Mouse (Mus musculus): ENCODE results near the gene Crb1. TPM values are rescaled to one million over a fixed set of nuclear protein-coding genes. Genes with fewer than 3 reads are reported as not detected.

Gene Crb1
- total RNA-seq, 4 experiments from 2014 or later: 0.22 to 1.1 (median 0.62) TPM

- DNase-seq (ENCODE audit: low spot score): no peak
Observed at GRCm38 (mm10) chr1:139224309-139224949, 152.5 kb downstream of the Crb1 start.

DNA sequence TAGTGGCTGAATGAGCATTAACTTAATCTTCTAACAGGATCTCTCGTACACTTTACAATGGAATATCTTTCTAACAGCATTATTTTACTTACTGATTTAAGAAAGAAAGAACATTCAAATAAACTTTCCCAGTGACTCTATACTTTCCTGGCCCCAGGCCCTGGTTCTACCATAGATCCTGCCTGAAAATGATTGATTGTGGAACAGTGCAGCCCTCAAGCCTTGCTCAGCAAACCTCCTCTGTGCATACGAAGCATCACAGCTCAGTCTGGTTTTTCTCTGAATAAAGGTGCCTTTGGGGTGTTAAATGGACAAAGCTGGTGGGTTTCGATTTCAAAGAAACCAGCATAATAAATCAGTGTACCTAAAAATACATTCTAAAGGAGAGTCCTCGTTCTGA is 153.1 kb downstream of the Crb1 start:
- no peak for DNase-seq (ENCODE audit: low spot score)

GRCm38 (mm10) chr1:139215311-139215710 is 161.6 kb downstream of the Crb1 start:
- no peak for DNase-seq (ENCODE audit: low spot score)

DNA sequence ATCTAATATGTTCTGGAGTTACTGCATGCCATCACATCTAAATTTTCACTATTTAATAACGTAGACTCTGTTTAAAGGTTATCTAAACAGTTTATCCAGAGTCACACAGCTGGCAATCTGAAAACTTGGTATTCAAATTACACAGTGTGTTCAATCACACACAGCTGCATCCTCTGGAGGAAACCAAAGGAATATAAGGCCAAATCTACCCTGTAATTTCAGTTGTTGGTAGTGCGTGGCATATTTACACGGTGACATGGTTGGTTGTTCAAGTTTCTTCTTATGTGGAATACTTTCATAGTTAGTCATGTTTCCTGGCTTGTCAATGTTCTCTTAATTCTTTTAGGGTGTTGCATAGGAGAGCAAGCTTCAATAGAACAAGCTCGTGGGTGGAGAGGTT is 166.4 kb downstream of the Crb1 start:
- DNase-seq (ENCODE audit: low spot score): no peak

- no peak for DNase-seq (ENCODE audit: low spot score)
Observed at GRCm38 (mm10) chr1:139209796-139210195, 167.1 kb downstream of the Crb1 start.

DNA sequence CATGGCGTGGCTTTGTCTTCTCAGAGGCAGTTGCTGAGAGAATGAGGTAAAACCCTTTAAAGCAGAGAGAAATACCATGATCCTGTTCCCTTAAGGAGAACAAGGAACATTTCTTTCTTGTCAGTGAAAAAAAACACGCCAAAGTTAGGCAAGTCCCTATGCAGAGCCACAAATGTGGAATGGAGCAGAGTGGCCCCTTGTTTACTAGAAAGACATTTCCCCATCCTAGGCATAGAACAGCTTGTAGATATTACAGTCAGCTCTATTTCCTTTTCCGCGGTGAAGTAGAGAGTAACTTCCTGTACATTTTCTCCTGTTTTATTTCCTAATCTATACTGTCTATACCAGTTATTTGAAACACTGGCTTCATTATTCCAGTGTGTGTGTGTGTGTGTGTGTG is 170.6 kb downstream of the Crb1 start:
- DNase-seq (ENCODE audit: low spot score): no peak

DNA sequence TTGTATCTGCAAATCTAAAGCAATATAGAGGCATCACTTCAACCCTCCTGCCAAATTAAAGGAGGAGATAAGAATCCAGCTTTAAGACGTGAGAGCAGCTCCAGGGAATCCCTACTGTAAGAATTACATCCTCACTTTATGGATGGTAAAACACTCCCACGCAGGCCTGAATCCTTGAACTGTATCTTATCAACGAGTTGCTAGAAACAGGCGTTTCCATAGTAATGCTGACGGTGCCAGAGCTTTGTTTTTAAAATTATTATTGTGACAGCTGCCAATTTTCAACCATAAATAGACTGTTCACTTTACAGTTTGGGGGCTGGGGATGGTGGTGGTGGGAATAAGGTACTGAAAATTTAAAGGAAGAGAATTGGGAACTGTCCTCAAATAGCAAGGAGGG is 173.9 kb downstream of the Crb1 start:
- DNase-seq (ENCODE audit: low spot score): no peak

- no peak for DNase-seq (ENCODE audit: low spot score)
Observed at GRCm38 (mm10) chr1:139194428-139195028, 182.4 kb downstream of the Crb1 start.

DNA sequence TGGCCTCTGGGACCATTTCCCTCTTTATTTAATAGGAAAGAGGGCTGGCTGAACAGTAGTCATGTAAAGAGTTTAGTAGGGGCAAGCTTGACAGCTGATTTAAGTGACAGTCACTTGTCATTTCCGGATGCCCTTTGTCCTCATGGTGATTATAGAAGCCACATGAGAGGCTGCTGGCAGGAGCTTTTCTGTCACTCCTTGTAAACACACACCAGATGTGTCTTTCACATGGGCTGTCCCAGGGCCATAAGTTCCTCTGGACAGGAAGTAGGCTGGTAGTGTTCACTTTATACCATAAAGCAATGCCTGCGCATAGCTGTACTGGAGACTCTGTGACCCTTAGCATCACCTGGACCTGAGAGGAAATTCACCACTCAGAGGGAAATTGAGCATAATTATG is 182.9 kb downstream of the Crb1 start:
- no peak for DNase-seq (ENCODE audit: low spot score)

GRCm38 (mm10) chr1:139192635-139193034 is 184.3 kb downstream of the Crb1 start:
- DNase-seq (ENCODE audit: low spot score): no peak

DNA sequence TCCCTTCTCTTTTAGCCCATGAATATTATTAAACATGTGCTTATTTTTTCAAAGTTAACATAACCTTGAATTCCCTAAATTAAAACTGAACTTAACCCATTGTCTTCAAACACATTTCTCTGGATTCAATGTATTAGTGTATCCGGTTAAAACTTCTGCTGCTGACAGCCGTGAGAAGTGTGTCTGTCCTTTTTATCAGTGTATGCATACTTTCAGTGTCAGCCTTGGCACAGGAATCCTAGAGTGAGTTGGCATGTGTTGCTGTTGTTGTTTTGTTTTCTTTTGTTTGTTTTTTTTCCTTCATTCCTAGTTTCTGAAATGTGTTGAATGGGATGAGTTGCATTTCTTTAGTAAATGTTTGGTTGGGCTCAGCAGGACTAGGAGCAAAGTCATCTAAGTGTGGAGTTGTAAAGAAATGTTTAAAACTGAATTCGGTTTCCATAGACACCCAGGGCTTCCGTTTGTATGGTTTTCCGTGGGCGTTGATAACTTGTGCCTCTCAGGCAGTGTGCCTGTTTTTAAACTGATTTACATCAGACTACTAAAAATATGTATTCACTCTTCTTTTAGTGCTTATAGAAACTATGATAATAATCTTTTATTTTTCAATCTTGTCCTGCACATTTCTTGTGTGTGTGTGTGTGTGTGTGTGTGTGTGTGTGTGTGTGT is 196.3 kb downstream of the Crb1 start:
- no peak for DNase-seq (ENCODE audit: low spot score)

DNA sequence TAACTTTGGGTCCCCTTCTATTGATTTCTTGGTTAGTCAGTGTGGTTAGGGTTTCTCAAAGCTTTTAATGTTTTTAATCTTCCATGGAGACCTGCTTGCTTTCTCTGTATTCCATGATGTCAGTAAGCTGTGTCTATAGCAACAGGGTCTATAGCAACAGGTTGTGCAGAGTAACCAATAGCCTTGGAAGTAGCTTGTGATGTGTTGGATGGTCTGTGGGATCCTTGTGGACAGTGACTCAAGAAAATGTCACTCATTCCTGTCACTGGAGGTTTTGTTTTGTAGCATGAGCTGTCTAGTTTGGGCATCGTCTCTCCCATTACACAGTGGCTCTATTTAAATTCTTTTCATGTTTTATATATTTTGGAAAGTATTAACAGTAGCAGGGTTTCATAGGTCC is 197.2 kb downstream of the Crb1 start:
- DNase-seq (ENCODE audit: low spot score): no peak

- DNase-seq (ENCODE audit: low spot score): no peak
Observed at GRCm38 (mm10) chr1:139174058-139174832, 202.7 kb downstream of the Crb1 start.

GRCm38 (mm10) chr1:139162814-139163213 is 214.1 kb downstream of the Crb1 start:
- DNase-seq (ENCODE audit: low spot score): peak; percentile 7

GRCm38 (mm10) chr1:139161619-139162018 is 215.3 kb downstream of the Crb1 start:
- DNase-seq (ENCODE audit: low spot score): no peak

GRCm38 (mm10) chr1:139156397-139156796 is 220.5 kb downstream of the Crb1 start:
- peak; percentile 19 for DNase-seq (ENCODE audit: low spot score)

DNA sequence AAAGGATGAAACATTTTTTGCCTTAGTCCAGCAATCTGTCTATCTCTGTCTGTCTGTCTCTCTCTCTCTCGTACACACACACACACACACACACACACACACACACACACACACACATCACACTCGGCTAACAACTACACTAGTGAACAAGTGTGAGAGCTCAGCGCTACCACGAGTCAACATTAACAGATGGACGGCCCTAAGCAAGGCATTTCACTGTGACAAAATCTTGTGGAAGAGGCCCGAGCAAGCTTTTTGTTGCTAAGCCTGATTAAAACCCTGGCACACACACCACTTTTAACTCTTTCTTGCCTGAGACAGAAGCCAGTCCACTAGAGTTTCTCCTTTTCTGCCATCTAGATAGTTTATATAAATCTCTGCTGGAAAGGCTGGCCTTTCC is 223.4 kb downstream of the Crb1 start:
- no peak for DNase-seq (ENCODE audit: low spot score)

GRCm38 (mm10) chr1:139153006-139153405 is 223.9 kb downstream of the Crb1 start:
- DNase-seq (ENCODE audit: low spot score): no peak

All from heart, adult 8-10 months (tissue).